Mouse (Mus musculus): ENCODE measurements around the gene Zfp653.
A peak's percentile ranks its signal among the peaks of the same experiment; 100 is the strongest.
"Not testable (repeated sequence)": the region's sequence is repeated elsewhere in the genome, so short reads cannot be mapped to it uniquely, and the experiment has no call there.

The Zfp653 gene

GRCm38 (mm10) chr9:22070791-22071573 is at the start of gene Zfp653, which contains the start of gene Gm49318:
Gene Zfp653, minus strand, starts transcription at chr9:22071376.
Gene Gm49318, minus strand, starts transcription at chr9:22071259.
- DNase-seq (ENCODE audit: low read depth in 1 of 2, low spot score in 2 of 2), result peak; percentile 85 to 87

GRCm38 (mm10) chr9:22119543-22119942 is 48.4 kb upstream of the Zfp653 start:
- DNase-seq (ENCODE audit: low read depth in 1 of 2, low spot score in 2 of 2), result peak; percentile 48 to 60

- DNase-seq (ENCODE audit: low read depth in 1 of 2, low spot score in 2 of 2), result peak; percentile 23 to 51
These were observed 46.7 kb upstream of the Zfp653 start for GRCm38 (mm10) chr9:22117754-22118456.

GRCm38 (mm10) chr9:22116740-22117426 is 45.7 kb upstream of the Zfp653 start, which contains the start of gene Elof1:
Gene Elof1, minus strand, starts transcription at chr9:22117172.
- peak; percentile 78 to 81 for DNase-seq (ENCODE audit: low read depth in 1 of 2, low spot score in 2 of 2)

- DNase-seq (ENCODE audit: low read depth in 1 of 2, low spot score in 2 of 2), result no peak
These were observed 44.9 kb upstream of the Zfp653 start for GRCm38 (mm10) chr9:22116086-22116485.

- DNase-seq (ENCODE audit: low read depth in 1 of 2, low spot score in 2 of 2), result no peak
These were observed 44.5 kb upstream of the Zfp653 start for GRCm38 (mm10) chr9:22115635-22116034.

GRCm38 (mm10) chr9:22108194-22108593 is 37.0 kb upstream of the Zfp653 start:
- DNase-seq (ENCODE audit: low read depth in 1 of 2, low spot score in 2 of 2), result no peak

- DNase-seq (ENCODE audit: low read depth in 1 of 2, low spot score in 2 of 2), result no peak
These were observed 28.7 kb upstream of the Zfp653 start for GRCm38 (mm10) chr9:22099922-22100321.

GRCm38 (mm10) chr9:22098993-22099696 is 28.0 kb upstream of the Zfp653 start, which contains the start of gene Cnn1:
Gene Cnn1, plus strand, starts transcription at chr9:22099216.
- no peak for DNase-seq (ENCODE audit: low read depth in 1 of 2, low spot score in 2 of 2)

- peak; percentile 71 to 87 for DNase-seq (ENCODE audit: low read depth in 1 of 2, low spot score in 2 of 2)
These were observed 24.7 kb upstream of the Zfp653 start for GRCm38 (mm10) chr9:22095854-22096307.

- no peak for DNase-seq (ENCODE audit: low read depth in 1 of 2, low spot score in 2 of 2)
These were observed 21.6 kb upstream of the Zfp653 start for GRCm38 (mm10) chr9:22092746-22093145.

- no peak for DNase-seq (ENCODE audit: low read depth in 1 of 2, low spot score in 2 of 2)
These were observed 18.8 kb upstream of the Zfp653 start for GRCm38 (mm10) chr9:22089986-22090385.

- DNase-seq (ENCODE audit: low read depth in 1 of 2, low spot score in 2 of 2), result no peak
These were observed 18.1 kb upstream of the Zfp653 start for GRCm38 (mm10) chr9:22089281-22089680.

- no peak for DNase-seq (ENCODE audit: low read depth in 1 of 2, low spot score in 2 of 2)
These were observed 15.9 kb upstream of the Zfp653 start for GRCm38 (mm10) chr9:22087034-22087618.

GRCm38 (mm10) chr9:22086012-22086411 is 14.8 kb upstream of the Zfp653 start:
- no peak for DNase-seq (ENCODE audit: low read depth in 1 of 2, low spot score in 2 of 2)

- peak; percentile 80 for DNase-seq (ENCODE audit: low read depth in 1 of 2, low spot score in 2 of 2)
These were observed 14.1 kb upstream of the Zfp653 start, which contains the start of gene Ecsit for GRCm38 (mm10) chr9:22085022-22085834. Gene Ecsit, minus strand, starts transcription at chr9:22085438.

GRCm38 (mm10) chr9:22084667-22085021 is 13.5 kb upstream of the Zfp653 start:
- DNase-seq (ENCODE audit: low read depth in 1 of 2, low spot score in 2 of 2), result no peak

- DNase-seq (ENCODE audit: low read depth in 1 of 2, low spot score in 2 of 2), result no peak
These were observed 5.0 kb upstream of the Zfp653 start for GRCm38 (mm10) chr9:22076223-22076622.

GRCm38 (mm10) chr9:22075778-22076177 is 4.6 kb upstream of the Zfp653 start:
- not testable (repeated sequence) for DNase-seq (ENCODE audit: low read depth in 1 of 2, low spot score in 2 of 2)

GRCm38 (mm10) chr9:22072276-22072675 is 1.1 kb upstream of the Zfp653 start:
- DNase-seq (ENCODE audit: low read depth in 1 of 2, low spot score in 2 of 2), result no peak

Measured in monocyte, adult 2 months (primary cell).